Mouse (Mus musculus): Measurements from ENCODE around the gene Arhgef17. TPM values are rescaled to one million over a fixed set of nuclear protein-coding genes. Genes with fewer than 3 reads are reported as not detected.

Arhgef17 gene
- polyA plus RNA-seq, 1 experiment: 71.4 TPM

DNA sequence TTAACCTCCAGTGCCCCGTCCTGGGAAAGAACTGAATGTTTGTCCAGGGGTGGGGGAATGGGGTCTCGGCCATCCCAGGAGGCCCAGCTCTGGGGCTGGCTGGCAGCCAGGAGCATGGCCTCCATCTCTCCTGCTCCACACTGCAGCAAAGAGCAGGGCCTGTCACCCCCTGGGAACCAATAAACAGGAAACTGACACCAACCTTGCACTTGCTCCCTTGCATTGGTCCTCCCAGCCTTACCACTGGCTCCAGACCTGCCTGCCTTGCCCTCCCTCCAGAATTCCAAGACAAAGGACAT, 12.1 kb downstream of the Arhgef17 start:
- no peak for DNase-seq
- Histone ChIP-seq H3K27me3 (ENCODE audit: control insufficient read depth, insufficient read depth, low read length) (no peaks in the 10 kb centered on the region), H3K4me3 (replicated peaks; ENCODE audit: insufficient read depth, low read depth, low read length) (no peak overlapping the region), H3K4me1 (ENCODE audit: control insufficient read depth, insufficient read depth, low read length) (no peaks in the 10 kb centered on the region), H3K27ac (ENCODE audit: insufficient read depth, low read length) (no peak overlapping the region)
- no peak for TF ChIP-seq POLR2A (IDR thresholded peaks at IDR 0.05; ENCODE audit: borderline replicate concordance, insufficient read depth, low read length)
- no peak for TF ChIP-seq CTCF (IDR thresholded peaks at IDR 0.05; ENCODE audit: borderline replicate concordance, insufficient read depth, low read depth, low read length)
- 48% methylated on average over 2 of the region's 2 CpGs for WGBS

DNA sequence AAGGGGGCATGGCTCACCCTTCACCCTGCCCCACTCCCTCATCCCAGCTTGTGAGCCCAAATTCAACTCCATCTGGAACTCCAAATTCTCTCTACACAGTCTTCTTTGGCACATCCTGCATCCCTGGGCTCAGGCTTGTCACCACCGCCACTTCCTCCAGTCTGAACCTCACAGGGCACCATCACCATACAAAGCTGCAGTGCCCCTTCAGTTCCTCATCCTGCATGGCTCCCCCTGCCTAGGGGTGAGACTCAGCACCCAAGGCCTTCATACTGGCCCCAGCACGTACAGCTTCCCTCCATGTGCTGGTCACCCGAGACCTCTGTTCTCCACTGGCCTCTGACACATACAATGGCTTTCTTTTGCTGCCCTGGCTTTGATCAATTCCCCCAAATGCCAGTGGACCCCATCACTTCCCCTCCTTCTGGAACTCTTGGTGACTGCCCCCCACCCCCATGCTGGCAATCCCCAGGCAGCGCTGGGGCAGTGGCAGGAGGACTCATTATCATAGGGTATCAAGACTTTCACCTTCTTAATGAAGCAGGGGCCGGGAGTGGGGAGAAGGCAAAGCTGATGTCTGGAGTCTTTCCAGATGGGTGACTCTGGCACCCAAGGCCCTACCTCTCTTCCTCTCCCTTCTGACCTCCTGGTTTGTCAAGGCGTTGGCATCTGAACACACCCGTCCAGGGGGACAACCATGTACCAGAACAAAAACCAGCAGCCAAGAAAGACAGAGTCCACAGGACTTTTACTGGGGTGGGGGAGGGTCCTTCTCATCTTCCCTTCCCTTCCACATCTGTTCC, 12.7 kb downstream of the Arhgef17 start:
- no peak overlapping the region for H3K4me3 ChIP-seq (replicated peaks; ENCODE audit: insufficient read depth, low read depth, low read length)
- 79% methylated on average over 7 of the region's 7 CpGs for WGBS
- no peak for TF ChIP-seq CTCF (IDR thresholded peaks at IDR 0.05; ENCODE audit: borderline replicate concordance, insufficient read depth, low read depth, low read length)
- TF ChIP-seq POLR2A (IDR thresholded peaks at IDR 0.05; ENCODE audit: borderline replicate concordance, insufficient read depth, low read length): no peak
- no peak for DNase-seq
- no peaks in the 10 kb centered on the region for H3K4me1 ChIP-seq (ENCODE audit: control insufficient read depth, insufficient read depth, low read length)
- H3K27ac ChIP-seq (ENCODE audit: insufficient read depth, low read length): no peak overlapping the region
- no peaks in the 10 kb centered on the region for H3K27me3 ChIP-seq (ENCODE audit: control insufficient read depth, insufficient read depth, low read length)

DNA sequence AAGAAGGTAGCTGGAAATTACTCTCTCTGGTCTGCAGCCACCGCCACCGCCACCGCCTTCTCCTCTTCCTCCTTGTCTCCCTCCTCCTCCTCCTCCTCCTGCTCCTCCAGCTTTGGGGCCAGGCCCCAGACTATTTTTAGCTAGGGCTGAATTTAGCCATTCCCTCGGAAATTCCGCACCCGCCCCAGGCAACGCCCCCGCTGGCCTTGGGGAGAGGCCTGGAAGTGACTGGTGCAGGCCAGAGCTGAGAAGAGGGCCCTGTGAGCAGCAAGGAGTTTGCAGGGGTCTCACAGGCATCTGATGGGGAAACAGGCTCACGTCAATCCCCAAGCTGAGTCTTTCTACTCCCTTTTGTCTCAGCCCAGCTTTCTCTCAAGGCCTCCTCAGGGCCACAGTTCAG, 13.7 kb downstream of the Arhgef17 start:
- Histone ChIP-seq H3K4me3 (replicated peaks; ENCODE audit: insufficient read depth, low read depth, low read length) (no peak overlapping the region), H3K27me3 (ENCODE audit: control insufficient read depth, insufficient read depth, low read length) (no peaks in the 10 kb centered on the region), H3K4me1 (ENCODE audit: control insufficient read depth, insufficient read depth, low read length) (no peaks in the 10 kb centered on the region), H3K27ac (ENCODE audit: insufficient read depth, low read length) (no peak overlapping the region)
- no peak for DNase-seq
- 79% methylated on average over 9 of the region's 9 CpGs for WGBS
- TF ChIP-seq CTCF (IDR thresholded peaks at IDR 0.05; ENCODE audit: borderline replicate concordance, insufficient read depth, low read depth, low read length) (no peak), POLR2A (IDR thresholded peaks at IDR 0.05; ENCODE audit: borderline replicate concordance, insufficient read depth, low read length) (no peak)

DNA sequence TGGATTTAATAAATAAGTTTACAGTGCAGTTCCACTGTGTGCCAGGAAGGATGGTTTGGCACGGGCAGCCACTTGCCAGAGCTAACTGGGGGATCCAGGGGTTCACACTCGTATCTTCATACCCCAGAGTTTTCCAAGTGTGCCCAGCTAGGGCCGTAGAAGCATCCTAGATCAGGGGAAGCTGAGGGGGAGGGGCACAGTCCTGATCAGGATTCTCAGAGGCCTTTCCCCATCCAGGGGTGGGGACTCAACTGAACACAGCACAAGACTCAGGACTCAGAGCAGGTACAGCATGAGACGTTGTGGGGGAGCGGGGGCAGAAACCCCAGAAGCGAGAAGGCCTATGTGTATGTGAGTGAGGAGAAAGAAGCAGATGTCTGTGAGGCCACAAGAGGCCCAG, 14.2 kb downstream of the Arhgef17 start:
- no peak overlapping the region for H3K27ac ChIP-seq (ENCODE audit: insufficient read depth, low read length)
- WGBS: 87% methylated on average over 6 of the region's 6 CpGs
- no peaks in the 10 kb centered on the region for H3K4me1 ChIP-seq (ENCODE audit: control insufficient read depth, insufficient read depth, low read length)
- TF ChIP-seq POLR2A (IDR thresholded peaks at IDR 0.05; ENCODE audit: borderline replicate concordance, insufficient read depth, low read length) (no peak), CTCF (IDR thresholded peaks at IDR 0.05; ENCODE audit: borderline replicate concordance, insufficient read depth, low read depth, low read length) (no peak)
- H3K4me3 ChIP-seq (replicated peaks; ENCODE audit: insufficient read depth, low read depth, low read length): no peak overlapping the region
- no peak for DNase-seq
- no peaks in the 10 kb centered on the region for H3K27me3 ChIP-seq (ENCODE audit: control insufficient read depth, insufficient read depth, low read length)

DNA sequence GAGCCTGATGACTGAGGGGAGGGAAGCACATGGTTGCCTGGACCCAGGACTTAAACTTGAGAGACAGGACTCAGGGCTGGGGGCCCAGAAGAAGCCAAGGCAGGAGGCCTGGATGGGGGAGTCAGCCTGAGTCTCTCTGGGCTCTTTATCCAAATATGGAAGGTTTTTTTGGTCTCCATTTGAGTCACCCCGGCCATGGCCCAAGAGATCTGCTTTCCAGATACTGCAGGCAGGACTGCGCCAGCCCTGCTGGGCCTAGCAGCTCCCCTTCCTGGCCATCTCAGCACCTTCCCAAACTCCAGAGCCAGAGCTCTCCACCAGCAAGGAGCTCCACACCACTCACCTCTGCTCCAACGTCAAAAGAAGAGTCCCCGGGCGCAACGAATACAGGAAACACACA, 15.4 kb downstream of the Arhgef17 start:
- Histone ChIP-seq H3K4me1 (ENCODE audit: control insufficient read depth, insufficient read depth, low read length) (no peaks in the 10 kb centered on the region), H3K4me3 (replicated peaks; ENCODE audit: insufficient read depth, low read depth, low read length) (no peak overlapping the region), H3K27me3 (ENCODE audit: control insufficient read depth, insufficient read depth, low read length) (no peaks in the 10 kb centered on the region), H3K27ac (ENCODE audit: insufficient read depth, low read length) (no peak overlapping the region)
- WGBS: 91% methylated on average over 6 of the region's 6 CpGs
- no peak for DNase-seq
- TF ChIP-seq POLR2A (IDR thresholded peaks at IDR 0.05; ENCODE audit: borderline replicate concordance, insufficient read depth, low read length): no peak
- TF ChIP-seq CTCF (IDR thresholded peaks at IDR 0.05; ENCODE audit: borderline replicate concordance, insufficient read depth, low read depth, low read length): no peak

DNA sequence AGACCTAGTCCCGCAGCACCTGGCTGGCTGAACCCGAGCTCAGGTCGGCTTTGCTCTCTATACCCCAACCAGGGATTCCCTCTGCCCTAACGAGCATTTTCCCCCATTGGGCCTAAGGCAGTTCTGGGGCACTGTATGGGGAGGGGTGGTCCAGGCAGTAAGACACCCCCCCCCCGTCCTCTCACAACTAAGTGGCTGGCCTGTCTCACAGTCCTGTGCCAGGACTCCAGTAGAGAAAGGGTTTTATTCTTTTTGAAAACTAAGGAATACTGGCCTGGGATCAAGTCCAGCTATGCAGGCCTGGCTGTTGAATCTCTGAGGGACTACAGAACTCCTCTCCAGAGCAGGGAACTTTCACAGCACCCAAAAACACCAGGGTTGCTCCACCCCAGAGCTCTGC, 16.7 kb downstream of the Arhgef17 start:
- no peaks in the 10 kb centered on the region for H3K27me3 ChIP-seq (ENCODE audit: control insufficient read depth, insufficient read depth, low read length)
- 64% methylated on average over 5 of the region's 5 CpGs for WGBS
- H3K27ac ChIP-seq (ENCODE audit: insufficient read depth, low read length): no peak overlapping the region
- TF ChIP-seq POLR2A (IDR thresholded peaks at IDR 0.05; ENCODE audit: borderline replicate concordance, insufficient read depth, low read length): no peak
- TF ChIP-seq CTCF (IDR thresholded peaks at IDR 0.05; ENCODE audit: borderline replicate concordance, insufficient read depth, low read depth, low read length): no peak
- no peak overlapping the region for H3K4me3 ChIP-seq (replicated peaks; ENCODE audit: insufficient read depth, low read depth, low read length)
- DNase-seq: no peak
- no peaks in the 10 kb centered on the region for H3K4me1 ChIP-seq (ENCODE audit: control insufficient read depth, insufficient read depth, low read length)

DNA sequence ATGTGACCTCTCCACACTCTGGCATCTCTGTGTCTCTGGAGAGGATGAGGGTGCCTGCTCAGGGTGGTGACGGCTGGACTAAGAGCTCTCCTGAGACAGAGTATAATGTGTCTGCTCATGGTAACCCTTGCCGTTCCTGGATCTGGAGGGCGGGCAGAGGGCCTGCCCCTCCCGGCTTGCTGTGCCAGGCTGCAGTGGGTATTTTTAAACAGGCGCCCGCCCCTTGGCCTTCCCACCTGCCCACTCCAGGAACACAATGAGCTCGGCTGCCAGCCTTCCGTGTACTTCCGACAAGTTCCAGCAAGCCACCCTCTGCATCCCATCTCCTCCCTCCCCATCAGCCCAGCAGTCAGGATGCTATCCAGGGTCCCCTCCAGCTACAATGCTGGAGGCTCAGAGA, 20.1 kb downstream of the Arhgef17 start:
- H3K4me1 ChIP-seq (ENCODE audit: control insufficient read depth, insufficient read depth, low read length): no peaks in the 10 kb centered on the region
- 36% methylated on average over 9 of the region's 9 CpGs for WGBS
- DNase-seq: no peak
- TF ChIP-seq CTCF (IDR thresholded peaks at IDR 0.05; ENCODE audit: borderline replicate concordance, insufficient read depth, low read depth, low read length) (no peak), POLR2A (IDR thresholded peaks at IDR 0.05; ENCODE audit: borderline replicate concordance, insufficient read depth, low read length) (no peak)
- no peaks in the 10 kb centered on the region for H3K27me3 ChIP-seq (ENCODE audit: control insufficient read depth, insufficient read depth, low read length)
- H3K27ac ChIP-seq (ENCODE audit: insufficient read depth, low read length): no peak overlapping the region
- H3K4me3 ChIP-seq (replicated peaks; ENCODE audit: insufficient read depth, low read depth, low read length): no peak overlapping the region

DNA sequence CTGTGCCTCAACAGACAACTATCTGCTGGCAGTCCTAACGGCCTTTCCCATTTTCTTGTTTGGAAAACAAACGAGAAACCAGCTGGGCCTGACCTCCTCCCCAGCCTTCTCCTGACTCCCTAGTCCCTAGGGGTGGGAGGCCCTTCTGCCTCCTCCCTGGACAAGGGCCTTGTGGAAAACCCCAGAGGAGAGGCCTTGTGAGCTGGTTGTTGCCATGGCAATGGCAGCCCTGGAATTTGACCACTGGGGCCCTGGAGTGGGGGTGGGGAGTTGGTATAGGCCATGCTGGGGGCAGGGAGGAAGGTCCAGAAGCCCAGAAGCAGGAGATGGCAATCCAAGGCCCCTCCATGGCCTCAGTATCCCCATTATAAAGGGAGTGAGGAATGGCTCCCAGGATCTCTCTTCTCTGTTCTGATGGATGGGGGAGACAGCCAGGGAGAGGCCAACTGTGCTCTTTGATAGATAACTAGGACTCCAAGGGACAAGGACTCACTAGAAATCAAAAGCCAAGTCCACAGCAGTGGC, 20.6 kb downstream of the Arhgef17 start:
- H3K27ac ChIP-seq (ENCODE audit: insufficient read depth, low read length): no peak overlapping the region
- WGBS: 63% methylated on average over 2 of the region's 2 CpGs
- no peak for DNase-seq
- no peak for TF ChIP-seq CTCF (IDR thresholded peaks at IDR 0.05; ENCODE audit: borderline replicate concordance, insufficient read depth, low read depth, low read length)
- TF ChIP-seq POLR2A (IDR thresholded peaks at IDR 0.05; ENCODE audit: borderline replicate concordance, insufficient read depth, low read length): no peak
- H3K4me3 ChIP-seq (replicated peaks; ENCODE audit: insufficient read depth, low read depth, low read length): no peak overlapping the region
- no peaks in the 10 kb centered on the region for H3K27me3 ChIP-seq (ENCODE audit: control insufficient read depth, insufficient read depth, low read length)
- H3K4me1 ChIP-seq (ENCODE audit: control insufficient read depth, insufficient read depth, low read length): no peaks in the 10 kb centered on the region

All from cerebellum, adult 2 months (tissue).